In the genomic region with DNA sequence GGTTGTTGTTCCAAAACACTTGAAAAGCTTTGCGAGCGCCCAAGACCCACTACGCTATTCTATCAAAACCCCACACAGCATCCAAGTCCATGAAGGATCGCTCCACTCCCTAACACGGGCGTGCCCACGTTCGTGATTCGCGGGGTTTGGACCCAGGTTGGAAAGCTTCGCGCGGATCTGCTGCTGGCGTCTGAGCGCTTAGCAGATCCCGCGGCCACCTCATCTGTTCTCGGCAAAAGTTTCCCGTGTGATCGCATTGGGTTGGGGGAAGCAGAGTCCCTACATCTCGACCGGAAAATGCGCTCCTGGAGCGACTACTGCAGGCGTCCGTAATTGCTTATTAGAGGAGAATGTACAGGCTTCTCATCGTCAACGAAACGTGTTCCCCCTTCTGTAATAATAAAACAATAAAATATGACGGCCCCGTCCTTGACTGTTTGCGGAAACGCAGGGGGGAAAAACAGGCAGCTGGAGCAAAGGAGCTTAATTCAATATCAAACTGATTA, we compare ENCODE assay signal across 8 mouse cellular contexts. TPM values are rescaled to one million over a fixed set of nuclear protein-coding genes. Genes with fewer than 3 reads are reported as not detected.
DNase-seq lines count a peak whose midpoint lies in the region; ATAC-seq lines count a peak whose summit lies in the region.

No protein-coding gene starts in this region.

- H3K27ac ChIP-seq in heart, embryonic 14.5 days (replicated peaks in 1 of 2; ENCODE audit: control insufficient read depth in 1 of 2, insufficient read depth in 1 of 2, low read depth in 2 of 2, low read length in 2 of 2) = no peak overlapping the region
- no peak overlapping the region for H3K27ac ChIP-seq in hindbrain, embryonic 11.5 days (ENCODE audit: low read depth, low read length)
- H3K27ac ChIP-seq in midbrain, embryonic 16.5 days (ENCODE audit: low read length) = no peak overlapping the region

- H3K36me3 ChIP-seq in heart, embryonic 14.5 days (ENCODE audit: control insufficient read depth, insufficient read depth, low read length) = no peaks in the 10 kb centered on the region
- no peaks in the 10 kb centered on the region for H3K36me3 ChIP-seq in hindbrain, embryonic 11.5 days (ENCODE audit: control insufficient read depth, insufficient read depth, low read length)
- H3K36me3 ChIP-seq in midbrain, embryonic 16.5 days (ENCODE audit: control insufficient read depth, insufficient read depth, low read length) = no peaks in the 10 kb centered on the region

- H3K4me2 ChIP-seq in heart, embryonic 14.5 days (ENCODE audit: low read length) = peak overlapping the region; percentile 84
- peak overlapping the region; percentile 21; the same call in 1 of the 2 replicates for H3K4me2 ChIP-seq in hindbrain, embryonic 11.5 days (replicated peaks; ENCODE audit: low read depth, low read length)
- peak overlapping the region; percentile 36 for H3K4me2 ChIP-seq in midbrain, embryonic 16.5 days (ENCODE audit: low read length)

- peak overlapping the region; percentile 44 to 47; a peak in 3 of 4 replicates for H3K4me3 ChIP-seq in heart, embryonic 14.5 days (ENCODE audit: control insufficient read depth in 1 of 2, insufficient read depth in 1 of 2, low read depth in 1 of 2, low read length in 2 of 2)
- no peak overlapping the region for H3K4me3 ChIP-seq in hindbrain, embryonic 11.5 days (ENCODE audit: low read depth, low read length)
- peak overlapping the region; percentile 19; the same call in 1 of the 2 replicates for H3K4me3 ChIP-seq in midbrain, embryonic 16.5 days (ENCODE audit: low read depth, low read length)

- peaks cover 65% of the 10 kb centered on the region for H3K27me3 ChIP-seq in heart, embryonic 14.5 days (ENCODE audit: control insufficient read depth, insufficient read depth, low read length)
- H3K27me3 ChIP-seq in hindbrain, embryonic 11.5 days (ENCODE audit: control insufficient read depth, insufficient read depth, low read length) = peaks cover 64% of the 10 kb centered on the region
- H3K27me3 ChIP-seq in midbrain, embryonic 16.5 days (ENCODE audit: control insufficient read depth, insufficient read depth, low read depth, low read length) = peaks cover 53% of the 10 kb centered on the region

- H3K4me1 ChIP-seq in heart, embryonic 14.5 days (ENCODE audit: control insufficient read depth in 2 of 2, insufficient read depth in 2 of 2, low read length in 2 of 2) = peaks cover 7 to 25% of the 10 kb centered on the region in 2 experiments; a peak in 3 of 4 replicates
- peaks cover 4% of the 10 kb centered on the region for H3K4me1 ChIP-seq in hindbrain, embryonic 11.5 days (replicated peaks; ENCODE audit: control insufficient read depth, insufficient read depth, low read length)
- peaks cover 15% of the 10 kb centered on the region for H3K4me1 ChIP-seq in midbrain, embryonic 16.5 days (ENCODE audit: control insufficient read depth, insufficient read depth, low read length)

- no peak overlapping the region for H3K9ac ChIP-seq in heart, embryonic 14.5 days (ENCODE audit: low read length)
- H3K9ac ChIP-seq in hindbrain, embryonic 11.5 days (ENCODE audit: low read depth, low read length) = no peak overlapping the region
- no peak overlapping the region for H3K9ac ChIP-seq in midbrain, embryonic 16.5 days (ENCODE audit: low read depth, low read length)

- DNase-seq in heart, postnatal 4 days = no peak
- DNase-seq in hindbrain, embryonic 11.5 days (ENCODE audit: low spot score) = peak; percentile 74
- DNase-seq in urinary bladder, adult 2 months (ENCODE audit: low spot score) = no peak
- no peak for DNase-seq in adrenal gland, postnatal 36 days
- DNase-seq in layer of hippocampus, adult 9-11 months = no peak

- ATAC-seq in heart, embryonic 14.5 days (ENCODE audit: insufficient number of reproducible peaks, insufficient read depth, low FRiP score, low read depth) = no peak
- ATAC-seq in common myeloid progenitor, adult 5-6 weeks (replicated peaks; ENCODE audit: low read depth, poor library complexity, severe bottlenecking) = peak; percentile 10; the same call in 1 of the 2 replicates
- ATAC-seq in hindbrain, embryonic 11.5 days (ENCODE audit: low FRiP score) = no peak
- ATAC-seq in midbrain, embryonic 16.5 days = no peak

- WGBS in heart, embryonic 14.5 days = under 1% methylated on average over 33 of the region's 33 CpGs
- under 1% methylated on average over 33 of the region's 33 CpGs for WGBS in hindbrain, embryonic 11.5 days
- under 1% methylated on average over 33 of the region's 33 CpGs for WGBS in midbrain, embryonic 16.5 days

- H3K9me3 ChIP-seq in heart, embryonic 14.5 days (ENCODE audit: control insufficient read depth, low read length) = no peaks in the 10 kb centered on the region
- H3K9me3 ChIP-seq in hindbrain, embryonic 11.5 days (ENCODE audit: control insufficient read depth, low read length) = no peaks in the 10 kb centered on the region
- H3K9me3 ChIP-seq in midbrain, embryonic 16.5 days (replicated peaks; ENCODE audit: control insufficient read depth, low read length, poor library complexity, severe bottlenecking) = no peaks in the 10 kb centered on the region

RNA-seq across cellular contexts. Expression of gene Eomes, which starts 1.2 kb away (rescaled TPM):
- not detected in 2 replicates for polyA plus RNA-seq in heart, embryonic 14.5 days (2014; fragmentation: Nextera tagmentation; extraction: Ambion mirVana)
- total RNA-seq in heart, postnatal 4 days (2021) = not detected
- total RNA-seq in common myeloid progenitor, adult 5-6 weeks (2017) = not detected in 2 replicates
- polyA plus RNA-seq in hindbrain, embryonic 11.5 days (2014; fragmentation: Nextera tagmentation; extraction: Ambion mirVana) = 0.11 TPM in 1 of 2 replicates, not detected in the other
- polyA plus RNA-seq in midbrain, embryonic 16.5 days (2015; fragmentation: Nextera tagmentation; extraction: Ambion mirVana) = 1.4 and 2.0 TPM in 2 replicates
- polyA plus RNA-seq in urinary bladder, adult 2 months (2012; rRNA removed) = 0.12 and 0.27 TPM in 2 replicates
- under 1 TPM; 0.30 to 0.33 TPM for total RNA-seq in adrenal gland, postnatal 36 days (2021)

RNA-seq across cellular contexts. Expression of gene Golga4, which starts 29.2 kb away (rescaled TPM):
- 61.0 and 64.0 TPM in 2 replicates for polyA plus RNA-seq in heart, embryonic 14.5 days (2014; fragmentation: Nextera tagmentation; extraction: Ambion mirVana)
- 100 to 1,000 TPM; 144 to 146 TPM for total RNA-seq in heart, postnatal 4 days (2021)
- total RNA-seq in common myeloid progenitor, adult 5-6 weeks (2017) = 86.7 and 91.0 TPM in 2 replicates
- 51.5 and 64.8 TPM in 2 replicates for polyA plus RNA-seq in hindbrain, embryonic 11.5 days (2014; fragmentation: Nextera tagmentation; extraction: Ambion mirVana)
- 41.5 and 44.2 TPM in 2 replicates for polyA plus RNA-seq in midbrain, embryonic 16.5 days (2015; fragmentation: Nextera tagmentation; extraction: Ambion mirVana)
- polyA plus RNA-seq in urinary bladder, adult 2 months (2012; rRNA removed) = 36.9 and 50.0 TPM in 2 replicates
- 100 to 1,000 TPM; 110 to 143 TPM for total RNA-seq in adrenal gland, postnatal 36 days (2021)

Comparison
In these comparisons a context has a peak if more than half of its experiments do, and no peak if none do; other contexts are left out.
1. H3K4me2 ChIP-seq: peak in every context shown above with its lines; median percentile 84 in heart, embryonic 14.5 days; 36 in midbrain, embryonic 16.5 days; 21 in hindbrain, embryonic 11.5 days.